Mouse (Mus musculus): ENCODE data around the gene Gstt3. TPM values are rescaled to one million over a fixed set of nuclear protein-coding genes. Genes with fewer than 3 reads are reported as not detected.

Gstt3 gene
- polyA plus RNA-seq, 1 experiment from 2014 or later: 43.4 TPM

DNA sequence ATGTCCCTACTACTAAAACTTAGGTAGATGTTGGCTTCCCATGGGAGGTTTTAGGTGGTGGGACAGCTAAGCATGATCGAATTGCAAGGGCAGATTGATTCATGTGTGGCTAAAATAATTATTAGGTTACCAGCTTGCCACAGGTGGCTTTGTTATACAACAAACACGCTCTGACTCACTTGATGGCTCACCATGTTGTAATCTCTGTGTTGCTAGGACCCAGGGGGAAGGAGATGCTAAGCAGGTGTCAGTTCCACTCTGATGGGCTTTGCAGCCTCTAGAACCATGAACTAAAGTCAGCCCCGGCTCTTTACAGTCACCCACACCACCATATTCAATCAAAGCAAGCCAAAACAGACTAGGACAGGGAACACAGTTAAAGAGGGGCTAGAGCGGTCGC, 38.7 kb upstream of the Gstt3 start:
- H3K4me1 ChIP-seq (ENCODE audit: control insufficient read depth, insufficient read depth, low read length): no peaks in the 10 kb centered on the region
- WGBS: 79% methylated on average over 5 of the region's 5 CpGs
- H3K4me2 ChIP-seq (replicated peaks; ENCODE audit: low read depth, low read length): no peak overlapping the region
- H3K36me3 ChIP-seq (ENCODE audit: control insufficient read depth, insufficient read depth, low read length): no peaks in the 10 kb centered on the region
- no peak overlapping the region for H3K27ac ChIP-seq (ENCODE audit: low read depth, low read length)
- H3K4me3 ChIP-seq (ENCODE audit: low read length): no peak overlapping the region
- ATAC-seq (ENCODE audit: low FRiP score, low TSS enrichment): no peak
- H3K27me3 ChIP-seq (ENCODE audit: control insufficient read depth, insufficient read depth, low read length): no peaks in the 10 kb centered on the region
- no peak overlapping the region for H3K9ac ChIP-seq (ENCODE audit: low read depth, low read length)
- peaks cover 4% of the 10 kb centered on the region; the same call in 1 of the 2 replicates for H3K9me3 ChIP-seq (ENCODE audit: control insufficient read depth, low read length)

DNA sequence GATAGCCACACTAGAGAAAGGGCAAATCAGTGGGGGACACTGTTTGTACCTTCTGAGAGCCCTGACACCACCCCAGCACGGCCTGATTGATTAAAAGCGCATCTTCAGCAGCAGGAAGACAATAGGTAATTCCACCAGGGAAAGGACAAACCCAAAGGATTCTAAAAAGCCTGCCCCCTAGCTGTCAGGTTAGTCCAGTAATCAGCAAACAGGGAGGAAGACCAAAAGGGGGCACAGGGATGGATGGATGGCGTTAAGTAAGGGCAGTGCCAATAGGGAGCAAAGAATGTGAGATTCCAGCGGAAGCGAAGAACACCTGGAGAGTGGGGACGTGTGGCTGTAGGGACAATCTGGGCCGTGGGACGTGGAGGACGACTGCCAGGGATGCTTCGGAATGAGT, 37.4 kb upstream of the Gstt3 start:
- H3K9me3 ChIP-seq (ENCODE audit: control insufficient read depth, low read length): peaks cover 4% of the 10 kb centered on the region; the same call in 1 of the 2 replicates
- H3K4me3 ChIP-seq (ENCODE audit: low read length): no peak overlapping the region
- H3K27me3 ChIP-seq (ENCODE audit: control insufficient read depth, insufficient read depth, low read length): no peaks in the 10 kb centered on the region
- H3K4me1 ChIP-seq (ENCODE audit: control insufficient read depth, insufficient read depth, low read length): no peaks in the 10 kb centered on the region
- no peak overlapping the region for H3K9ac ChIP-seq (ENCODE audit: low read depth, low read length)
- WGBS: 64% methylated on average over 10 of the region's 10 CpGs
- no peaks in the 10 kb centered on the region for H3K36me3 ChIP-seq (ENCODE audit: control insufficient read depth, insufficient read depth, low read length)
- ATAC-seq (ENCODE audit: low FRiP score, low TSS enrichment): no peak
- H3K27ac ChIP-seq (ENCODE audit: low read depth, low read length): no peak overlapping the region
- no peak overlapping the region for H3K4me2 ChIP-seq (replicated peaks; ENCODE audit: low read depth, low read length)

DNA sequence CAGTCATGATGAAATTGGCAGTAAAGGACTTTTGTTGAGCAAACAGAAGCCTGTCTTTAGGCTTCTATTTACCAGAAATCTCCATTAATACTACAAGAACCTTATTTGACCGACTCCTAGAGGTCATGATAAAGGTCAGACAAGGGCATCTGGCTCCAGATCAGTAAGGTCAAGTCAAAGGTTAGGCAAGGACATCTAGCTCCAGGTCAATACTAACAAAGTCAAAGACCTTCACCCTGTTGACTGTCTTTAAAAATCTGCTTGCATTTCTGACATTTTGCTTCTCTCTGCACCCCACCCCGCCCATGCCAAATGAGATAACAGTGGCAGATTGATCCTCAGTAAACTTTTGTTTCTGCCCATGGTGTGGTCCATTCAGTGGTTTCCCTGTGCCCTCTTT, 23.0 kb upstream of the Gstt3 start:
- H3K9ac ChIP-seq (ENCODE audit: low read depth, low read length): no peak overlapping the region

GRCm38 (mm10) chr10:75798176-75798696, 17.0 kb upstream of the Gstt3 start, which contains the start of gene Gstt1:
Gene Gstt1 (minus strand): TSS chr10:75798584.
- H3K27ac ChIP-seq (ENCODE audit: low read depth, low read length): no peak within 1 kb of the TSS
- no peaks in the 10 kb centered on the region for H3K36me3 ChIP-seq (ENCODE audit: control insufficient read depth, insufficient read depth, low read length)
- H3K4me2 ChIP-seq (replicated peaks; ENCODE audit: low read depth, low read length): peak within 1 kb of the TSS; percentile 73
- 3% methylated on average over 18 of the region's 18 CpGs for WGBS
- H3K9ac ChIP-seq (ENCODE audit: low read depth, low read length): peak within 1 kb of the TSS; percentile 53
- H3K4me3 ChIP-seq (ENCODE audit: low read length): peak within 1 kb of the TSS; percentile 46
- peaks cover 6% of the 10 kb centered on the region for H3K4me1 ChIP-seq (ENCODE audit: control insufficient read depth, insufficient read depth, low read length)
- peak; percentile 61; the same call in 1 of the 2 replicates for ATAC-seq (ENCODE audit: low FRiP score, low TSS enrichment)
- H3K27me3 ChIP-seq (ENCODE audit: control insufficient read depth, insufficient read depth, low read length): no peaks in the 10 kb centered on the region
- no peaks in the 10 kb centered on the region for H3K9me3 ChIP-seq (ENCODE audit: control insufficient read depth, low read length)

More for the DNA sequence above, 23.0 kb upstream of the Gstt3 start:
- no peak for ATAC-seq (ENCODE audit: low FRiP score, low TSS enrichment)
- no peaks in the 10 kb centered on the region for H3K9me3 ChIP-seq (ENCODE audit: control insufficient read depth, low read length)
- H3K36me3 ChIP-seq (ENCODE audit: control insufficient read depth, insufficient read depth, low read length): no peaks in the 10 kb centered on the region
- no peak overlapping the region for H3K4me2 ChIP-seq (replicated peaks; ENCODE audit: low read depth, low read length)
- no peak overlapping the region for H3K4me3 ChIP-seq (ENCODE audit: low read length)
- no peak overlapping the region for H3K27ac ChIP-seq (ENCODE audit: low read depth, low read length)
- 64% methylated on average over 2 of the region's 2 CpGs for WGBS
- no peaks in the 10 kb centered on the region for H3K4me1 ChIP-seq (ENCODE audit: control insufficient read depth, insufficient read depth, low read length)
- H3K27me3 ChIP-seq (ENCODE audit: control insufficient read depth, insufficient read depth, low read length): no peaks in the 10 kb centered on the region

- H3K4me1 ChIP-seq (ENCODE audit: control insufficient read depth, insufficient read depth, low read length): peaks cover 6% of the 10 kb centered on the region
- no peaks in the 10 kb centered on the region for H3K9me3 ChIP-seq (ENCODE audit: control insufficient read depth, low read length)
- peak overlapping the region; percentile 46 for H3K4me3 ChIP-seq (ENCODE audit: low read length)
- peak overlapping the region; percentile 73 for H3K4me2 ChIP-seq (replicated peaks; ENCODE audit: low read depth, low read length)
- 5% methylated on average over 12 of the region's 12 CpGs for WGBS
- H3K9ac ChIP-seq (ENCODE audit: low read depth, low read length): peak overlapping the region; percentile 53
- no peaks in the 10 kb centered on the region for H3K36me3 ChIP-seq (ENCODE audit: control insufficient read depth, insufficient read depth, low read length)
- no peaks in the 10 kb centered on the region for H3K27me3 ChIP-seq (ENCODE audit: control insufficient read depth, insufficient read depth, low read length)
- ATAC-seq (ENCODE audit: low FRiP score, low TSS enrichment): no peak
- no peak overlapping the region for H3K27ac ChIP-seq (ENCODE audit: low read depth, low read length)
Measured at GRCm38 (mm10) chr10:75797619-75798175, 16.5 kb upstream of the Gstt3 start.

DNA sequence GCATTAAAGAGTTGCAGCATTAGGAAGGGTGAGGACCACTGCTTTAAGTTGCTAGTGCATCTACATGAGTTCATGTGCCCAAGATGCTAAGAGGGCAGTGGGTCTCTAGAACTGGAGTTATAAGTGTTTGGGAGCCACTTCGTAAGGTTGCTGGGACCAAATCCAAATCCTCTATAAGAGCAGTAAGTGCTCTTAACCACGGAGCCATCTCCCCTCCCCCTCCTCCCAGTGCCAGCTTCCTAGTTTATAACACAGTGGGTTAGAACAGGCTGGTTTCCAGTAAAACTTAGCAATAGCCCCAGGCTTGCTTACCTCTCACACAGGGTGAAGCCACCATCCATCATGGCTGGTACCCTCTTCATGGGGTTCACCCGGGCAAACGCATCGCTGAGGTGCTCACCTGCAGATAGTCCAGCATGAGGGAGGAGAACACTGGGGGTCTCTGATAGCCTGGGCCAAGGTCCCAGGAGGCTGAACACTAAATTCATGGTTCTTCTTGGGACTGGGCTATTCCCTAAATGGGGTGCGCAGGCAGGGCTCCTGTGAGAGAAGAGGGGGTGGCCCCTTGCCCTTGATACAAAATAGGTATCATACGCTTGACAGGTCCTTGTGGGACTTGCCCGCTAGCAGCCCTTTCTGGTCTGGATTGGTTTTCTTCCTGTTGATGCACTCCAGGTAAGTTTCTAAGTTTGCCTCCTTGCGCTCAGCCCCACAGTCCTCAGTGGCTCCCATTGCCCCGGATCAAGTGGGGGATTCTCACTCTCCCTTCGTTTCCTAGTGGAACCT, 15.7 kb upstream of the Gstt3 start:
- 46% methylated on average over 11 of the region's 11 CpGs for WGBS
- H3K27me3 ChIP-seq (ENCODE audit: control insufficient read depth, insufficient read depth, low read length): no peaks in the 10 kb centered on the region
- H3K36me3 ChIP-seq (ENCODE audit: control insufficient read depth, insufficient read depth, low read length): no peaks in the 10 kb centered on the region
- H3K27ac ChIP-seq (ENCODE audit: low read depth, low read length): no peak overlapping the region
- ATAC-seq (ENCODE audit: low FRiP score, low TSS enrichment): no peak
- peaks cover 6% of the 10 kb centered on the region for H3K4me1 ChIP-seq (ENCODE audit: control insufficient read depth, insufficient read depth, low read length)
- H3K9ac ChIP-seq (ENCODE audit: low read depth, low read length): no peak overlapping the region
- H3K9me3 ChIP-seq (ENCODE audit: control insufficient read depth, low read length): no peaks in the 10 kb centered on the region
- peak overlapping the region; percentile 73 for H3K4me2 ChIP-seq (replicated peaks; ENCODE audit: low read depth, low read length)
- peak overlapping the region; percentile 46 for H3K4me3 ChIP-seq (ENCODE audit: low read length)

DNA sequence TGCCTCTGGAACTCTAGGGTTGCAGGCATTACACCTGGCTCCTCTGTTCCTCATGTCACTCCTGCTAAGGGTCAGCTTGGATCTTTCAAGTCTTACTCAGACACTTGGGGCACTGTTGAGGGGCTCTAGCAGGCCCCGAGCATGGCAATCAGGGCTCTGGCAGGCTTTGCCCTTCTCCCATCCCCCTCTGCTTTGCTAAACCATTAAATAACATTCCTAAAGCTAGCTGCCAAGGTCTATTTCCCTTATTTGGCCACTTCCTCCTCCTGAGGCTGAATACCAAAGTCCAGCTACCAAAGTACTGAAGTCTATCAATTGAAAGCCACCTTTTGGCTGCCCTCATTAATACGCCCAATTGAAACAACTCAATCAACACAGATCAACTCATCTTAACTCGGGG, 13.7 kb upstream of the Gstt3 start:
- peaks cover 6% of the 10 kb centered on the region for H3K4me1 ChIP-seq (ENCODE audit: control insufficient read depth, insufficient read depth, low read length)
- H3K27ac ChIP-seq (ENCODE audit: low read depth, low read length): 0 out of 2 replicates have a peak overlapping the region, but pooled peaks have one; percentile 15
- no peak overlapping the region for H3K4me3 ChIP-seq (ENCODE audit: low read length)
- no peaks in the 10 kb centered on the region for H3K36me3 ChIP-seq (ENCODE audit: control insufficient read depth, insufficient read depth, low read length)
- no peak for ATAC-seq (ENCODE audit: low FRiP score, low TSS enrichment)
- no peaks in the 10 kb centered on the region for H3K27me3 ChIP-seq (ENCODE audit: control insufficient read depth, insufficient read depth, low read length)
- no peaks in the 10 kb centered on the region for H3K9me3 ChIP-seq (ENCODE audit: control insufficient read depth, low read length)
- no peak overlapping the region for H3K9ac ChIP-seq (ENCODE audit: low read depth, low read length)
- 26% methylated on average over 3 of the region's 3 CpGs for WGBS
- H3K4me2 ChIP-seq (replicated peaks; ENCODE audit: low read depth, low read length): no peak overlapping the region

- Histone ChIP-seq H3K4me1 (ENCODE audit: control insufficient read depth, insufficient read depth, low read length) (peaks cover 6% of the 10 kb centered on the region; the same call in 1 of the 2 replicates), H3K4me2 (replicated peaks; ENCODE audit: low read depth, low read length) (no peak overlapping the region), H3K36me3 (ENCODE audit: control insufficient read depth, insufficient read depth, low read length) (no peaks in the 10 kb centered on the region), H3K9ac (ENCODE audit: low read depth, low read length) (no peak overlapping the region), H3K4me3 (ENCODE audit: low read length) (no peak overlapping the region), H3K27ac (ENCODE audit: low read depth, low read length) (no peak overlapping the region), H3K9me3 (ENCODE audit: control insufficient read depth, low read length) (no peaks in the 10 kb centered on the region), H3K27me3 (ENCODE audit: control insufficient read depth, insufficient read depth, low read length) (no peaks in the 10 kb centered on the region)
- WGBS: 26% methylated on average over 7 of the region's 7 CpGs
- ATAC-seq (ENCODE audit: low FRiP score, low TSS enrichment): no peak
Measured at GRCm38 (mm10) chr10:75790773-75791172, 9.6 kb upstream of the Gstt3 start.

GRCm38 (mm10) chr10:75789841-75790240, 8.6 kb upstream of the Gstt3 start:
- H3K9me3 ChIP-seq (ENCODE audit: control insufficient read depth, low read length): no peaks in the 10 kb centered on the region
- WGBS: 72% methylated on average over 5 of the region's 5 CpGs
- ATAC-seq (ENCODE audit: low FRiP score, low TSS enrichment): peak; percentile 35; the same call in 1 of the 2 replicates
- H3K9ac ChIP-seq (ENCODE audit: low read depth, low read length): no peak overlapping the region
- no peak overlapping the region for H3K4me2 ChIP-seq (replicated peaks; ENCODE audit: low read depth, low read length)
- H3K36me3 ChIP-seq (ENCODE audit: control insufficient read depth, insufficient read depth, low read length): no peaks in the 10 kb centered on the region
- no peak overlapping the region for H3K4me3 ChIP-seq (ENCODE audit: low read length)
- peaks cover 2% of the 10 kb centered on the region; the same call in 1 of the 2 replicates for H3K4me1 ChIP-seq (ENCODE audit: control insufficient read depth, insufficient read depth, low read length)
- no peak overlapping the region for H3K27ac ChIP-seq (ENCODE audit: low read depth, low read length)
- H3K27me3 ChIP-seq (ENCODE audit: control insufficient read depth, insufficient read depth, low read length): no peaks in the 10 kb centered on the region

Data from kidney, embryonic 14.5 days (tissue).